Mouse (Mus musculus): ENCODE data around the gene Fam49a. TPM values are rescaled to one million over a fixed set of nuclear protein-coding genes. Genes with fewer than 3 reads are reported as not detected.

Fam49a gene
- polyA plus RNA-seq (2017; shearing (Covaris generic)), result 93.5 TPM

DNA sequence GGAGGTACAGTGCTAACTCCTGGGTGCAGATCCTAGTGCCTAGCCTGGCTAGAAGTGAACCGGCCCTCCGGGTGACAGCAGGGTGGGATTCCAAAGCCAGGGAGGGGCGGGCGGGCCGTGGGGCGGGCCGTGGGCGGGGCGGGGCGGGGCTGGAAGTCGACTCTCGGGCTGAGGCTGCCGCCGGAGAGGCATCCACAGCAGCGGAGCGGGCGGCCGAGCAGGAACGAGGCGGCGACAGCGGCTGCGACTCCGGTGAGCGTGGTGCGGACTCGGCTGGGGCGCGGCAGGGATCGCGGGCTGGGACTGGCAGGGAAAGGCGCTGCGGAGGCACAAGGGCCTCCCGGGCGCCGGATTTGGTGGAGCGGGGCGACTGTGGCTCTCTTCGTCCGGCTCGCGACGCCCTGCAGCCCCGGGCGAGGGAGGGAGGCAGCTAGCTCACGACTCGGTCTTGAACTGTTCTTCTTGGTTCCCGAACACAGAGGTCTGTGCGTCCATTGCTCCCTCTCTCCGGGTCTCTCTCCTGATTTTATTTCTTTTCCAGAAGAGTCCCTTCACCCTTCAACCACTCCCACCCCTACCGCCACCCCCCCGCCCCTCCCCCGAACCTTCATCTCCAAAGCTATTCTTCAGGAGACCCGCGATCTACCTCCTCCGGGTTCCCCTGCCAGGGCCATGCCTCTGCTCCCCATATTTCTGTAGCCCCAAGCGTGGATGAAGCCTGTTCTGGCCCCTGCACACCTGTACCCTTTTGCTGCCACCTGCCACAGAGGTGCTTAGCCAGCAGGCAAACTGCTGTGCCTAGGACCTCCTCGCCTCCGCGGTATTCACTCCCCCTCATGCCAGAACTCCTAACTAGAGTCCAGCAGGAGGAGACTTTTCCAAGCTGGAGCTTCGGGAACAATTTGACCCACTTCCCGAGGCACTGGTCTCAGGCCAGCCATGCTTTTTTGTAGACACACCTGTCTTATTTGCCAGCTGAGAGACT is at the start of gene Fam49a:
TSS of gene Fam49a (plus strand) at position 153 of the 985 bp plus-strand sequence.

All from effector memory CD4-positive, alpha-beta T cell, adult 7 months (primary cell).